Mouse (Mus musculus): ENCODE data around the gene Mindy4. TPM values are rescaled to one million over a fixed set of nuclear protein-coding genes. Genes with fewer than 3 reads are reported as not detected.
"Not testable (repeated sequence)": the region's sequence is repeated elsewhere in the genome, so short reads cannot be mapped to it uniquely, and the experiment has no call there.

Mindy4 gene
- polyA plus RNA-seq, 1 experiment from 2014 or later = 2.9 TPM

GRCm38 (mm10) chr6:55175892-55176291, 27.3 kb upstream of the Mindy4 start:
- H3K27ac ChIP-seq (replicated peaks) = no peak overlapping the region
- no peak overlapping the region for H3K4me2 ChIP-seq (replicated peaks; ENCODE audit: low read depth)
- no peak for TF ChIP-seq CTCF (IDR thresholded peaks at IDR 0.05; ENCODE audit: low read depth)
- TF ChIP-seq EP300 (optimal IDR thresholded peaks at IDR 0.05) = no peak
- H3K9ac ChIP-seq (ENCODE audit: low read length) = no peak overlapping the region
- no peak overlapping the region for H3K4me3 ChIP-seq (ENCODE audit: low read depth, low read length)
- H3K36me3 ChIP-seq (ENCODE audit: control insufficient read depth, insufficient read depth, low read length) = no peaks in the 10 kb centered on the region
- ATAC-seq (ENCODE audit: low FRiP score, low TSS enrichment) (no peak), DNase-seq (ENCODE audit: low spot score) (no peak)
- no peaks in the 10 kb centered on the region for H3K4me1 ChIP-seq (replicated peaks; ENCODE audit: control insufficient read depth, insufficient read depth)
- WGBS = 21% methylated on average over 5 of the region's 5 CpGs
- H3K27me3 ChIP-seq (ENCODE audit: control insufficient read depth, insufficient read depth, low read length) = no peaks in the 10 kb centered on the region
- H3K9me3 ChIP-seq (ENCODE audit: control insufficient read depth, low read length) = no peaks in the 10 kb centered on the region

GRCm38 (mm10) chr6:55177060-55177732, 26.0 kb upstream of the Mindy4 start:
- no peak overlapping the region for H3K27ac ChIP-seq (replicated peaks)
- no peaks in the 10 kb centered on the region for H3K4me1 ChIP-seq (replicated peaks; ENCODE audit: control insufficient read depth, insufficient read depth)
- no peak overlapping the region for H3K9ac ChIP-seq (ENCODE audit: low read length)
- WGBS = 50% methylated on average over 12 of the region's 12 CpGs
- no peaks in the 10 kb centered on the region for H3K9me3 ChIP-seq (ENCODE audit: control insufficient read depth, low read length)
- no peak overlapping the region for H3K4me2 ChIP-seq (replicated peaks; ENCODE audit: low read depth)
- no peaks in the 10 kb centered on the region for H3K27me3 ChIP-seq (ENCODE audit: control insufficient read depth, insufficient read depth, low read length)
- no peaks in the 10 kb centered on the region for H3K36me3 ChIP-seq (ENCODE audit: control insufficient read depth, insufficient read depth, low read length)
- TF ChIP-seq EP300 (optimal IDR thresholded peaks at IDR 0.05) (no peak), CTCF (IDR thresholded peaks at IDR 0.05; ENCODE audit: low read depth) (peak; percentile 63)
- ATAC-seq (ENCODE audit: low FRiP score, low TSS enrichment) = no peak
- H3K4me3 ChIP-seq (ENCODE audit: low read depth, low read length) = no peak overlapping the region
- peak; percentile 33 for DNase-seq (ENCODE audit: low spot score)

- H3K36me3 ChIP-seq (ENCODE audit: control insufficient read depth, insufficient read depth, low read length) = no peaks in the 10 kb centered on the region
- 67% methylated on average over 7 of the region's 7 CpGs for WGBS
- H3K4me3 ChIP-seq (ENCODE audit: low read depth, low read length) = no peak overlapping the region
Measured at GRCm38 (mm10) chr6:55179560-55179959, 23.6 kb upstream of the Mindy4 start.

GRCm38 (mm10) chr6:55182655-55183430, 20.3 kb upstream of the Mindy4 start:
- ATAC-seq (ENCODE audit: low FRiP score, low TSS enrichment) = no peak
- Histone ChIP-seq H3K27ac (replicated peaks) (no peak overlapping the region), H3K4me1 (replicated peaks; ENCODE audit: control insufficient read depth, insufficient read depth) (no peaks in the 10 kb centered on the region), H3K4me2 (replicated peaks; ENCODE audit: low read depth) (no peak overlapping the region), H3K4me3 (ENCODE audit: low read depth, low read length) (no peak overlapping the region), H3K9ac (ENCODE audit: low read length) (no peak overlapping the region), H3K36me3 (ENCODE audit: control insufficient read depth, insufficient read depth, low read length) (no peaks in the 10 kb centered on the region), H3K9me3 (ENCODE audit: control insufficient read depth, low read length) (no peaks in the 10 kb centered on the region), H3K27me3 (ENCODE audit: control insufficient read depth, insufficient read depth, low read length) (no peaks in the 10 kb centered on the region)
- 70% methylated on average over 1 of the region's 1 CpGs for WGBS
- TF ChIP-seq CTCF (IDR thresholded peaks at IDR 0.05; ENCODE audit: low read depth) = no peak
- TF ChIP-seq EP300 (optimal IDR thresholded peaks at IDR 0.05) = no peak
- no peak for DNase-seq (ENCODE audit: low spot score)

More at GRCm38 (mm10) chr6:55179560-55179959, 23.6 kb upstream of the Mindy4 start:
- Histone ChIP-seq H3K9me3 (ENCODE audit: control insufficient read depth, low read length) (no peaks in the 10 kb centered on the region), H3K4me2 (replicated peaks; ENCODE audit: low read depth) (no peak overlapping the region), H3K27ac (replicated peaks) (no peak overlapping the region), H3K9ac (ENCODE audit: low read length) (no peak overlapping the region), H3K4me1 (replicated peaks; ENCODE audit: control insufficient read depth, insufficient read depth) (no peaks in the 10 kb centered on the region), H3K27me3 (ENCODE audit: control insufficient read depth, insufficient read depth, low read length) (no peaks in the 10 kb centered on the region)
- DNase-seq (ENCODE audit: low spot score) (no peak), ATAC-seq (ENCODE audit: low FRiP score, low TSS enrichment) (no peak)
- no peak for TF ChIP-seq EP300 (optimal IDR thresholded peaks at IDR 0.05)
- no peak for TF ChIP-seq CTCF (IDR thresholded peaks at IDR 0.05; ENCODE audit: low read depth)

GRCm38 (mm10) chr6:55187827-55188226, 15.4 kb upstream of the Mindy4 start:
- WGBS = 92% methylated on average over 17 of the region's 17 CpGs
- not testable (repeated sequence) for DNase-seq (ENCODE audit: low spot score); H3K36me3 ChIP-seq (ENCODE audit: control insufficient read depth, insufficient read depth, low read length); H3K27ac ChIP-seq (replicated peaks); H3K4me3 ChIP-seq (ENCODE audit: low read depth, low read length); H3K4me2 ChIP-seq (replicated peaks; ENCODE audit: low read depth); ATAC-seq (ENCODE audit: low FRiP score, low TSS enrichment); H3K9me3 ChIP-seq (ENCODE audit: control insufficient read depth, low read length); H3K9ac ChIP-seq (ENCODE audit: low read length); H3K4me1 ChIP-seq (replicated peaks; ENCODE audit: control insufficient read depth, insufficient read depth); H3K27me3 ChIP-seq (ENCODE audit: control insufficient read depth, insufficient read depth, low read length)

- no peak overlapping the region for H3K4me3 ChIP-seq (ENCODE audit: low read depth, low read length)
- DNase-seq (ENCODE audit: low spot score) (no peak), ATAC-seq (ENCODE audit: low FRiP score, low TSS enrichment) (no peak)
- no peaks in the 10 kb centered on the region for H3K9me3 ChIP-seq (ENCODE audit: control insufficient read depth, low read length)
- H3K36me3 ChIP-seq (ENCODE audit: control insufficient read depth, insufficient read depth, low read length) = no peaks in the 10 kb centered on the region
- TF ChIP-seq EP300 (optimal IDR thresholded peaks at IDR 0.05) (no peak), CTCF (IDR thresholded peaks at IDR 0.05; ENCODE audit: low read depth) (no peak)
- H3K9ac ChIP-seq (ENCODE audit: low read length) = no peak overlapping the region
- no peaks in the 10 kb centered on the region for H3K4me1 ChIP-seq (replicated peaks; ENCODE audit: control insufficient read depth, insufficient read depth)
- H3K4me2 ChIP-seq (replicated peaks; ENCODE audit: low read depth) = no peak overlapping the region
- no peak overlapping the region for H3K27ac ChIP-seq (replicated peaks)
- H3K27me3 ChIP-seq (ENCODE audit: control insufficient read depth, insufficient read depth, low read length) = no peaks in the 10 kb centered on the region
Measured at GRCm38 (mm10) chr6:55189406-55189805, 13.8 kb upstream of the Mindy4 start.

All from stomach, postnatal 0 days (tissue).